Mouse (Mus musculus) intestine, postnatal 0 days (tissue): Measurements from ENCODE around the gene Tmem150c. TPM values are rescaled to one million over a fixed set of nuclear protein-coding genes. Genes with fewer than 3 reads are reported as not detected.
A peak's percentile ranks its signal among the peaks of the same experiment; 100 is the strongest.

Experiments used
- ATAC-seq: fragments of 200-750 bp; cut with Nextera tagmentation; 2 replicates; pipeline ENCODE4 v1.8.0; 2017; ENCODE audit warnings: mild to moderate bottlenecking, moderate TSS enrichment, moderate library complexity
- H3K27ac ChIP-seq: fragments of 300-500 bp; sonication (generic); 2 replicates; pipeline ENCODE4 v1.5.1; 2014; ENCODE audit warnings: mild to moderate bottlenecking, low read depth, low read length, moderate library complexity
- H3K27me3 ChIP-seq: fragments of 300-500 bp; sonication (generic); replicated peaks from 2 replicates; pipeline ENCODE4 v1.6.1; 2014; ENCODE audit warnings: low read length, mixed read lengths; ENCODE audit not compliant: control insufficient read depth, insufficient read depth
- H3K36me3 ChIP-seq: fragments of 300-500 bp; sonication (generic); 2 replicates; pipeline ENCODE4 v1.6.1; 2014; ENCODE audit warnings: mild to moderate bottlenecking, moderate library complexity; ENCODE audit not compliant: control insufficient read depth, insufficient read depth
- H3K4me1 ChIP-seq: fragments of 300-500 bp; sonication (generic); replicated peaks from 2 replicates; pipeline ENCODE4 v1.6.1; 2014; ENCODE audit warnings: antibody characterized with exemption, low read length, mixed read lengths; ENCODE audit not compliant: control insufficient read depth, insufficient read depth
- H3K4me2 ChIP-seq: fragments of 300-500 bp; sonication (generic); replicated peaks from 2 replicates; pipeline ENCODE4 v1.6.1; 2014; ENCODE audit warnings: low read depth, mild to moderate bottlenecking, moderate library complexity
- H3K4me3 ChIP-seq: fragments of 300-500 bp; sonication (generic); 2 replicates; pipeline ENCODE4 v1.5.1; 2014; ENCODE audit warnings: low read depth, low read length
- H3K9ac ChIP-seq: fragments of 300-500 bp; sonication (generic); 2 replicates; pipeline ENCODE4 v1.6.1; 2014; ENCODE audit warnings: mild to moderate bottlenecking, low read depth, low read length
- H3K9me3 ChIP-seq: fragments of 300-500 bp; sonication (generic); 2 replicates; pipeline ENCODE4 v1.6.1; 2016; ENCODE audit warnings: mixed run types; ENCODE audit not compliant: control insufficient read depth
- CTCF ChIP-seq: sonication (generic); IDR thresholded peaks from 2 replicates; pipeline ENCODE4 v1.5.1; 2016; ENCODE audit warnings: low read depth, mild to moderate bottlenecking, control low read depth, antibody characterized with exemption, moderate library complexity
- WGBS: fragments of 180-500 bp; shearing (Covaris S2); extraction: QIAGEN DNeasy Blood & Tissue Kit; methylation state at CpG from one replicate; pipeline ENCODE4 v1.1.7; 2014; 5-methylcytosine and 5-hydroxymethylcytosine counted together
- polyA plus RNA-seq: library from polyadenylated mRNA; unstranded; fragments of >200 nt; fragmentation: Nextera tagmentation; extraction: Ambion mirVana; gene quantifications from 2 replicates; pipeline ENCODE4 v1.2.1, GENCODE M21; 2015

Tmem150c gene
- polyA plus RNA-seq, 1 experiment from 2014 or later = 1.1 TPM

- no peak for TF ChIP-seq CTCF
- no peak overlapping the region for H3K4me3 ChIP-seq
- H3K27ac ChIP-seq = peak overlapping the region; percentile 36; the same call in 1 of the 2 replicates
These were observed 117.1 kb downstream of the Tmem150c start for GRCm38 (mm10) chr5:100042467-100042866.

GRCm38 (mm10) chr5:100041272-100041671, 118.3 kb downstream of the Tmem150c start:
- Histone ChIP-seq H3K4me3 (no peak overlapping the region), H3K4me1 (peaks cover 2% of the 10 kb centered on the region; the same call in 1 of the 2 replicates), H3K9me3 (no peaks in the 10 kb centered on the region), H3K4me2 (peak overlapping the region; percentile 99), H3K27ac (no peak overlapping the region), H3K9ac (0 out of 2 replicates have a peak overlapping the region, but pooled peaks have one; percentile 17), H3K36me3 (peaks cover 4% of the 10 kb centered on the region; the same call in 1 of the 2 replicates), H3K27me3 (no peaks in the 10 kb centered on the region)
- no peak for TF ChIP-seq CTCF
- 69% methylated on average over 4 of the region's 4 CpGs for WGBS
- no peak for ATAC-seq

More at GRCm38 (mm10) chr5:100042467-100042866, 117.1 kb downstream of the Tmem150c start:
- peak overlapping the region; percentile 13 for H3K4me2 ChIP-seq
- WGBS = 62% methylated on average over 8 of the region's 8 CpGs
- peaks cover 5% of the 10 kb centered on the region; the same call in 1 of the 2 replicates for H3K4me1 ChIP-seq
- H3K9ac ChIP-seq = no peak overlapping the region
- peaks cover 1% of the 10 kb centered on the region; the same call in 1 of the 2 replicates for H3K36me3 ChIP-seq
- no peaks in the 10 kb centered on the region for H3K9me3 ChIP-seq
- no peaks in the 10 kb centered on the region for H3K27me3 ChIP-seq
- ATAC-seq = no peak

GRCm38 (mm10) chr5:100040281-100040784, 119.3 kb downstream of the Tmem150c start:
- Histone ChIP-seq H3K36me3 (peaks cover 4% of the 10 kb centered on the region; the same call in 1 of the 2 replicates), H3K9me3 (no peaks in the 10 kb centered on the region), H3K4me1 (peaks cover 2% of the 10 kb centered on the region; the same call in 1 of the 2 replicates), H3K9ac (peak overlapping the region; percentile 95), H3K4me2 (peak overlapping the region; percentile 99), H3K27me3 (no peaks in the 10 kb centered on the region), H3K4me3 (peak overlapping the region; percentile 99), H3K27ac (peak overlapping the region; percentile 95)
- ATAC-seq = no peak
- 2% methylated on average over 19 of the region's 19 CpGs for WGBS
- no peak; the same call in 1 of the 2 replicates for TF ChIP-seq CTCF

GRCm38 (mm10) chr5:100039602-100040142, 119.9 kb downstream of the Tmem150c start, which contains the start of the genes Hnrnpdl and Enoph1:
TSS of gene Hnrnpdl (minus strand) at chr5:100039664.
TSS of gene Enoph1 (plus strand) at chr5:100039985.
- under 1% methylated on average over 54 of the region's 57 CpGs for WGBS

GRCm38 (mm10) chr5:100038714-100039601, 120.7 kb downstream of the Tmem150c start:
- Histone ChIP-seq H3K27ac (peak overlapping the region; percentile 95), H3K9me3 (no peaks in the 10 kb centered on the region), H3K4me1 (peaks cover 2% of the 10 kb centered on the region; the same call in 1 of the 2 replicates), H3K4me3 (peak overlapping the region; percentile 99), H3K4me2 (peak overlapping the region; percentile 99), H3K27me3 (no peaks in the 10 kb centered on the region), H3K36me3 (peaks cover 11% of the 10 kb centered on the region; the same call in 1 of the 2 replicates), H3K9ac (peak overlapping the region; percentile 95)
- peak; percentile 69 for ATAC-seq
- WGBS = under 1% methylated on average over 88 of the region's 113 CpGs
- TF ChIP-seq CTCF = peak; percentile 99

More at GRCm38 (mm10) chr5:100039602-100040142, 119.9 kb downstream of the Tmem150c start, which contains the start of the genes Hnrnpdl and Enoph1:
- H3K4me2 ChIP-seq = peak within 1 kb of the TSS; percentile 99
- H3K27ac ChIP-seq = peak within 1 kb of the TSS; percentile 95
- H3K4me3 ChIP-seq = peak within 1 kb of the TSS; percentile 99
- H3K4me1 ChIP-seq = peaks cover 2% of the 10 kb centered on the region; the same call in 1 of the 2 replicates
- peaks cover 8% of the 10 kb centered on the region; the same call in 1 of the 2 replicates for H3K36me3 ChIP-seq
- peak within 1 kb of the TSS; percentile 95 for H3K9ac ChIP-seq
- no peaks in the 10 kb centered on the region for H3K9me3 ChIP-seq
- H3K27me3 ChIP-seq = no peaks in the 10 kb centered on the region
- TF ChIP-seq CTCF = no peak
- peak; percentile 67 for ATAC-seq
